Mouse (Mus musculus): ENCODE measurements around the gene 1700123L14Rik.
A peak's percentile ranks its signal among the peaks of the same experiment; 100 is the strongest.
"Not testable (repeated sequence)": the region's sequence is repeated elsewhere in the genome, so short reads cannot be mapped to it uniquely, and the experiment has no call there.

The 1700123L14Rik gene

DNA sequence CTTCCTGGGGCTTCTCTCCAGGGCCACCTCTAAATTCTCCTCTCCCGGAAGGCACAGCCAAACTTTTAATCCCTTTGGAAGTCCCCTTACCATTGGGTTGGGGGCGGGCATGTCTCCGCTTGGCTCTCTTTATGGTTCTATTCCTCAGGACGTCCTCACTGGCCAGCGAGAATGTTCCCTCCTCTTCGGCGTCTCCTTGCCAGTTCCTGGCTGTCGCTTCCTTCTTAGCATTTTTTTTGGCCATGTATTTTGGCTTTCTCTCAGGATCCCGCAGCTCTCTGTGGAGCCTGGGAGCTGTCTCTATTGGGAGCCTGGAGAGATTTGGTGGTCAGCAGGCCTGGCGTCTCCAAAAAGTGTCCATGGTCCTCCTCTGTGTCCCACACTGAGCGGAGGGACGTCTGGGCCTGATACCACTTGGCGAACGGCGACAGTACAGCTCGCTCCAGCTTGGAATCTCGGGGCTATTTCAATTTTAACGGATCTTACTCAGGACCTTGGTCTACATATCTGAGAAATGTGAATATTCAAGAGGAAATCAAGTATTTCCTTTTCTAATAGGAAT is at the start of gene 1700123L14Rik:
Gene 1700123L14Rik (minus strand): TSS at position 426 of the 562 bp plus-strand sequence.
- no peak for DNase-seq (ENCODE audit: low spot score)

DNA sequence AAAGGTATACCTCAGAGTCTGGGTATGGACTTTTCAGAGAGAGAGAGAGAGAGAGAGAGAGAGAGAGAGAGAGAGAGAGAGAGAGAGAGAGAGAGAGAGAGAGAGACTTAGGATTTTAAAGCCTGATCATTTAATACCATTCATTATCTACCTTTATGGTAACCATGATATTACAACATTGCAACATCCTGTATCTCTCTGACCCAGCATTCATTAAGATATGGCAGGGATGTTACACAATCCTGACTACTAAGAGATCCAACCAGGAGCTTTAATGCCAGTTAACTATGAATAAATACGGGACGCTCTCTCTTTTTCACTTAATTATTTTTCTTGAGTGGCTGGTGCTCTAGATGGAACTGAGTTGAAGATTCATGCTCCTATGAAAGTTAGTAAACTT is 39.4 kb upstream of the 1700123L14Rik start:
- DNase-seq (ENCODE audit: low spot score): no peak

DNA sequence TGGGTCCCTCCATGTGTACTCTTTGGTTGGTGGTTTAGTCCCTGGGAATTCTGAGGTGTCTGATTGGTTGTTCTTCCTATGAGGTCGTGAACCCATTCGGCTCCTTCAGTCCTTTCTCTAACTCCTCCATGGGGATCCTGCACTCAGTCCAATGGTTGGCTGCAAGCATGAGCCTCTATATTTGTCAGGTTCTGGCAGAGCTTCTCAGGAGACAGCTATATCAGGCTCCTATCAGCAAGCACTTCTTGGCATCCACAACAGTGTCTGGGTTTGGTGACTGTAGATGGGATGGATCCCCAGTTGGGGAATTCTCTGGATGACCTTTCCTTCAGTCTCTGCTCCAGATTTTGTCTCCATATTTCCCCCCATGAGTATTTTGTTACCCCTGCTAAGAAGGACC is 32.9 kb upstream of the 1700123L14Rik start:
- DNase-seq (ENCODE audit: low spot score): not testable (repeated sequence)

DNA sequence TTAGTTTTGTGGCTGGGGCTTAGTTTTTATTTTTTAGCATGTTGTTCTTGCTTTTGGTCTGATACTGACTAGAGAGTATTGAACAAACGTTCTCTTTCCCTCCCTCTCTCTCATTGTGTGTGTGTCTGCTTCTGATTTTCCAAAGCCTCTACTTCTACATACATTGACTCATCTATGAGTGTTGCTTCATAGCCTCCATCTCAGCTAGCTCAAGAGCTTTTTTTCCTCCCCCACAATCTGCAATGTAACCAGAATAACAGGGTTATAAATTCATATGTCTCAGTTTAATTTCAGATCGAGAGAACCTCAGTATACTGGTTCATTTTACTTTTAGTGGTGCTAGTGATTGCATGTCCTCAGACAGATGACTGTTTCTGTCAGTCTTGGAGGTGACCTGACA is 20.5 kb upstream of the 1700123L14Rik start:
- no peak for DNase-seq (ENCODE audit: low spot score)

DNA sequence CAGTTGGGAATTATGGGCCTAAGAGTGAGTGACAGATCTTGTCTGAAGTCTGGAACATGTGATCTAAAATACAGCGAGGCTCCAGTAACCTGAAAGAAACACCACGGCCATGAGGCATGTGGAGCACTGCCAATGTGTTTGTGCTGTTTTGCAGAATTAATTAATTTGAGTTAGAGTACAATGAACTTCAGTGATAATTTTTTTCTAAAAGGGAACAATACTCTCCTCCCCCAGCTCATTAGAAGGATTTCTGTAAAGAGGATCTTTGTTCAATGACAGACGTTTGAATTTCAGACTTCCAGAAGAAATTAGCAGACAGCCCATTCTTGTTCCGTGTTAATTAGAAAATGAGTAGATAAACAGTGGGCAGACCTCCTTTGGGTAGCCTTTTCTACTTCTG is 17.3 kb upstream of the 1700123L14Rik start:
- DNase-seq (ENCODE audit: low spot score): no peak

DNA sequence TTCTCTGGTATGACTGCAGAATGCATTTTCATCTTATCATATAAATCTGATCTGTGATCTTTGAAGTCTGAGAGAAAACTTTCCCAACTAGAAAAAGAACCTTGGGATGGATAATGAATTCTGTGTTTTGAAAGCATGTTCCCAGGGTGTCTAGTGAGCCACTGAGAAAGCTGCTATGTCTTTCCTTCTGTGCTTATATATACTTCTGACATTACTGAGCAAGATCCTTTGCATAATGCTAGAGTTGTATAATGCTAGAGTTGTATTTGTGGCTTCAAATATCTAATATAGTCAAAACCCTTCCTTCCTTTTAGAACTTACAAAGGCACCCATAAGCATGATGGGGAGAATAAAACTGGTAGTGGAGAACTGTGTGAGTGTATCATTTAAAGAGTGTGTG is 12.5 kb upstream of the 1700123L14Rik start:
- no peak for DNase-seq (ENCODE audit: low spot score)

DNA sequence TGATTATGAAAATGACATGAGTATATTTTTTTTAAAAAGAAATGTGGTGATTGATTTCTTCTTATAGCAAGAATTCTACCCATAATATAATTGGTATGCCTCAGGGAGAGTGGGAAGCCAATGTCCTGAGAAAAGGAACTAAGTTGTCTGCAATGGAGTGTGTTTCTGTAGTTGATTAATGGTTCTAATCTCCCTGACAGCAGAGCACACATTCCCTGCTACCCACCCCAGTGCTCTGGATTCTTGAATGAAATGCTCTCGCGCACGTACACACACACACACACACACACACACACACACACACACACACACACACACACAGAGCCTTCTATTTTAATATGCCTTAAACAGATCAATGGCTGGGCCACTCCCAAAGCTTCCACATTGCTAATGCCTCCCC is 7.6 kb upstream of the 1700123L14Rik start:
- DNase-seq (ENCODE audit: low spot score): no peak

DNA sequence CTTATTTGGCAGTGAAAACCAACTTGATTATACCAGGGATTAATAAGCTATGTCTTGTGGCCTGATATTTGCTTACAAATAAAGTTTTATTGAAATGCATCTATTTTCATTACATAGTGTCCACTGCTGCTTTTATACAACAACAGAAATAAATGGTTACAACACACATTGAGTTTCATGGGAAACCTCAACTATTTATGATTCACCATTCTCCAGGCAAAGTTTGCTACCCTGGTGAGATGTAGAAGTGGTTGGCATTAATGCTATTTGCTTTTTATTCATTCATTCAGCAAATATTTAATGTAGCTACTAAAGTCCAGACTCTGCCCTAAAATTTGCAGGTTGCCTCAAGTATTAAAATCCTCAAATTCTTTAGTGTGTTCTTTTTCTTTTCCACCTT is 988 bp upstream of the 1700123L14Rik start:
- no peak for DNase-seq (ENCODE audit: low spot score)

DNA sequence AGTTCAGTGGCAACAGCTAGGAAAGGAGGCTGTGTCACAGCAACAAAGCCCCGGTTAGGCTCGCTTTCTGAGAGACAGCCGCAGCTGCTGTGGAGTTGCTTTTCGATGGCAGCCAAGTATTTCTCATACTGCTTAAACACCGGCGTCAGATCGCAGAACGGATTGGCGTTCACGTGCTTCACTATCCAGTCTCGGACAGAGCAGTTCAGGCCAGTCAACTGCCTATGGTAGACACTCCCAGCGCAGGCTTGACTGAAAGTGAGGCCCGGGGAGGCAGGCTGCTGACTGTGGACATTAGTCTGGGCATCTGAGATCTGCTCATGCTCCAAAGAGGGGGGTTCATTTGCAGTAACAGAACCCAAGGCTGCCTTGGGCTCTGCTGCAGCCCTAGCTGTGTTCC is 640 bp downstream of the 1700123L14Rik start:
- no peak for DNase-seq (ENCODE audit: low spot score)

DNA sequence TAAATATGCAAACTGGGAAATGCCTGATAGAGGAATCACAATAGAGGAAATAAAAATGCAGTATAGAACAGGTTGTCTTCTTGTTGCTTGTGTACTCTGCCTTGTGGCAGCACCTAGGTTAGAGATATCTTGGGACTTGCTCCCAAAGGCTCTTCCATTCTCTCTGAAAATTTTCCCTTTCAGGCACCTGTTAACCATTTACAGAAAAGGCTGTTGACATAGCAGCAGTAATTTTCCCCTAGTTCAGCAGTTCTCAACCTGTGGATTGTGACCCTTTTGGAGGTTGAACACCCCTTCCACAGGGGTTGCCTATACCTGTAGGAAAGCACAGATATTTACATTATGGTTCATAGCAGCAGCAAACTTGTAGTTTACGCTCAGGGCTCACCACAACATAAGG is 22.7 kb downstream of the 1700123L14Rik start:
- no peak for DNase-seq (ENCODE audit: low spot score)

DNA sequence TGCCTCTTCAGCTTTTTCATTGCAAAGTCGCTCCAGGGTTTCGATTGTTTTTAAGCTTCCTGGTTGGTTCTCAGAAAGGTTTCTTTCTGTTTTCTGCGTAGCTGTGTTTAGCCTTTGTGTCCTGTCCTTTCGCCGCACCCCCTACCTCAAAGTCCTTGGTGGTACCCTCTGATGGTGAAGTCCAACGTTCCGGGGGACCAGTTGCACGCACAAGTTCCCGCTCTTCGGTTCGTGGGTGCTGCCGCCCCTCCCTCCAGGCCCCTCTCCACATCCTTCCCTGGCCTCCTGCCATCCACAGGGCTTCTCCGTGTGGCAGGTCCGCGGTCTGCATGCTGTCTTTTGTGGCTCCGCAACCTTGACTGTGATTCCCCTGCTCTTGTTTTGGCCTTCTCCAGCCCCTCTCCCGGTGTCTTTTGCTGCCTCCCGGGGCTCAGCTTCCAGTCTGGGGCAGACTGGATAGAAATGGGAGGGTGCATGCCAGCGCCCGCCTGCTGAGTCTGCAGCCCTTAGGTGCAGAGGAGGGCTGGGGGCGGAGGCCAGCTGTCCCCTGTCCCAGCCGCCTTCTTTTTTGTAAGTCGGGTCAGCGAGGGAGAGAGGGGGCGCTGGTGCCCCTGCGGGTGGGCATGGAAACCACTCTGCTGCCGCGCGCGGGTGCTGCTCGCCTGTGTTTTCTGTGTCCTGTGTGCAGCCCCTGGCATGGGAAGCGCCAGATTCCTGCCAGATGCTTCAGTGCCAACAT is 49.3 kb downstream of the 1700123L14Rik start:
- peak; percentile 2 for DNase-seq (ENCODE audit: low spot score)

DNA sequence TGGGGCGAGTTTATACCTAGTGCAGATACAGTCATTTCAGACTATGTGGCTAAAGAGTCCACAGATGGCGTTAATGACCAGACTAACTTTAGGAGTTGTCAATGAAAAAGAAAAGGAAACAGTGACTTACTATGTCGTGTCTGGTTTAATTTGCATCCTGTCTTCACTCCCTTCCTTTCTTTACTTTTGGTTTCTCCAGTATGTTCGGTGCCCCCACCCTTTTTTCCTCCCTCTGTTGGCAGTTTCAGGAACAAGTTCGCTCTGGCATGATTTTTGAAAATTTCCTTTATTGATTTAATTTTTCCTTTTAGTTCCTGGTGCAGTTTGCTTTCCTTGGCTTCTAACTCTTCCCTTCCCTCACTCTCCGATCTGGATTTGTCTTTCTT is 49.9 kb downstream of the 1700123L14Rik start:
- DNase-seq (ENCODE audit: low spot score): no peak
